Mouse (Mus musculus) spleen, postnatal 4 days (tissue): ENCODE measurements around the gene Akt2.

Experiments
- DNase-seq, 2 experiments: peaks; one replicate each; pipeline ENCODE4 v3.0.0; 2022; ENCODE audit warnings: low spot score in 2 of 2

Akt2 gene

GRCm38 (mm10) chr7:27591266-27592216 lies at the start of gene Akt2:
Gene Akt2 (plus strand): TSS chr7:27591552.
- DNase-seq: peak; percentile 87 to 93

- no peak for DNase-seq
These were observed 49.4 kb upstream of the Akt2 start for GRCm38 (mm10) chr7:27541922-27542321.

GRCm38 (mm10) chr7:27542392-27543033 lies 48.8 kb upstream of the Akt2 start:
- DNase-seq: peak; percentile 83 to 90

GRCm38 (mm10) chr7:27543065-27543464 lies 48.3 kb upstream of the Akt2 start:
- no peak for DNase-seq

- DNase-seq: no peak
These were observed 47.5 kb upstream of the Akt2 start for GRCm38 (mm10) chr7:27543851-27544250.

GRCm38 (mm10) chr7:27544675-27545370 lies 46.5 kb upstream of the Akt2 start:
- peak in 1 of 2 experiments; percentile 49 for DNase-seq

GRCm38 (mm10) chr7:27549597-27549996 lies 41.8 kb upstream of the Akt2 start:
- no peak for DNase-seq

GRCm38 (mm10) chr7:27552070-27552469 lies 39.3 kb upstream of the Akt2 start:
- DNase-seq: no peak

- peak; percentile 93 to 94 for DNase-seq
These were observed 38.3 kb upstream of the Akt2 start, which contains the start of the genes Pld3 and 2310022A10Rik for GRCm38 (mm10) chr7:27552931-27553513. Gene Pld3 (minus strand): TSS chr7:27553218. Gene 2310022A10Rik (plus strand): TSS chr7:27553233.

- DNase-seq: no peak
These were observed 31.0 kb upstream of the Akt2 start for GRCm38 (mm10) chr7:27560291-27560887.

- DNase-seq: no peak
These were observed 30.4 kb upstream of the Akt2 start for GRCm38 (mm10) chr7:27560978-27561377.

- DNase-seq: no peak
These were observed 21.6 kb upstream of the Akt2 start for GRCm38 (mm10) chr7:27569580-27570224.

GRCm38 (mm10) chr7:27572133-27572532 lies 19.2 kb upstream of the Akt2 start:
- no peak for DNase-seq

- no peak for DNase-seq
These were observed 17.1 kb upstream of the Akt2 start for GRCm38 (mm10) chr7:27574124-27574880.

- DNase-seq: peak; percentile 48 to 78
These were observed 14.4 kb upstream of the Akt2 start for GRCm38 (mm10) chr7:27576914-27577313.

- no peak for DNase-seq
These were observed 13.8 kb upstream of the Akt2 start for GRCm38 (mm10) chr7:27577589-27577988.

GRCm38 (mm10) chr7:27578465-27578864 lies 12.9 kb upstream of the Akt2 start:
- no peak for DNase-seq

- no peak for DNase-seq
These were observed 10.8 kb upstream of the Akt2 start for GRCm38 (mm10) chr7:27580380-27581174.

GRCm38 (mm10) chr7:27586861-27587260 lies 4.5 kb upstream of the Akt2 start:
- DNase-seq: no peak
